Mouse (Mus musculus): Measurements from ENCODE around the gene Ppa1.

DNA sequence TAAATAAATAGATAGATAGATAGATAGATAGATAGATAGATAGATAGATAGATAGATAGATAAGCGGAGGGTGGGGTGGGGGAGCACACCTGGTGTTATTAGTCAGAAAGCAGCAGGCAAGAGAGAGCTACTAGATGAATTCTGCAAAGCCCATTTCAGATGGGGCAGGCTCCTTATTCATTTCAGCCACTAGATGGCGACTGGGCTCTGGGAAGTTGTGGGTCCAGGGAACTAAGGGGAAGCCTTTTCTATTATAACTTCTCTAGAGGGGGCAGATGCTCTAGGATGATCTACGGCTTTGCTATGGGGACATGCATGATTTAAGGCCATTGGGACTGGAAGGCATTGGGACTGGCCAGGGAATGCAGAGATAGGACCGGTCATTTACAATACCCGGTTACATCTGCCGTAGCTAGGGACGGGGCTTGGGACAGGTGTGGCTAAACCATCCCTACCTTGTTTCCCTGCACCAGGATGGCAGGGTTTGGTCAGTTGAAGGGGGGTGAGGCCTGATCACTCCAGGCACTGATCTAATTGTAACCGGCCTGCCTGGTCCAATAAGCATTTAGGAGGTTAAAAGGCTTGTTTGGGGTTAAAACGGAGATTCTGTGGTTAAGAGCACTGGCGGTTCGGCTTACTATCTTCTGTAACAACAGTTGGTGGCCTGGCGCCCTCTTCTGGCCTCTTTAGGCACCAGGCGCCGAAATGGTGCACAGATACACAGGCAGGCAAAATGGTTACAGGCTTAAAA lies 45.9 kb upstream of the Ppa1 start:
- TF ChIP-seq POLR2A (IDR thresholded peaks at IDR 0.05; ENCODE audit: control insufficient read depth, low read depth, low read length): no peak
- TF ChIP-seq CTCF (IDR thresholded peaks at IDR 0.05; ENCODE audit: control insufficient read depth, insufficient read depth, insufficient replicate concordance, low read depth, low read length): peak; percentile 46; the same call in 1 of the 2 replicates

Data from testis, adult 2 months (tissue).